Mouse (Mus musculus) 3134 (cell line): ENCODE measurements at regions not wholly inside any gene's neighbourhood (a gene's known extent, or its start where the extent isn't known, plus 50 kb on each side); places are given as distances from the start of the nearest gene placed in this dataset.

Experiments used
- DNase-seq: peaks from one replicate; pipeline ENCODE4 v3.0.0-alpha.2; 2011; ENCODE audit warnings: low spot score; ENCODE audit not compliant: insufficient read length; ENCODE audit errors: extremely low read depth

DNA sequence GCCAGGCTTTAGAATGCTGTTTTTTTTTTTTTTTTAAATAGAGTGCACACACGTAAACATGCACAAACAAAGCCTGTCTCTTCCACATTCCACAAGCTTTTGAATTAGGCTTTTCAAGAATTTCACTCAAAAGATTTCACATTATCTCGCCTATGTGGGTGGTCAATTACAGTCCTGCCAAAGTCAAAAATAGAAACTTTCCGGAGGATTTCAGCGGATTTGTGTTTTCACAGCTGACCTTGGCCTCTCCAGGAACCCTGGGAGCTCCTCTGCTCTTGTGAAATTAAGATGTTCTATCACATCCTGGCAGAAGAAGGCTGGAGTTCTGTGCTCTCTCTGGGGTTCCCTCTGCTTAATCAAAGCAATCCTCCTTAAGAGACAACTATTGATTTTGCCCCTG, 360.9 kb upstream of the Tenm4 start:
- DNase-seq, result no peak

GRCm38 (mm10) chr7:95814865-95815264, 356.2 kb upstream of the Tenm4 start:
- DNase-seq, result no peak

- no peak for DNase-seq
These were observed 347.5 kb upstream of the Tenm4 start for GRCm38 (mm10) chr7:95823539-95823938.

GRCm38 (mm10) chr7:95829889-95830288, 341.2 kb upstream of the Tenm4 start:
- no peak for DNase-seq

GRCm38 (mm10) chr7:95834236-95834919, 336.7 kb upstream of the Tenm4 start:
- no peak for DNase-seq

- no peak for DNase-seq
These were observed 330.6 kb upstream of the Tenm4 start for GRCm38 (mm10) chr7:95840476-95840875.

GRCm38 (mm10) chr7:95849874-95850273, 321.2 kb upstream of the Tenm4 start:
- no peak for DNase-seq

- DNase-seq, result peak; percentile 51
These were observed 318.4 kb upstream of the Tenm4 start for GRCm38 (mm10) chr7:95852630-95853029.

DNA sequence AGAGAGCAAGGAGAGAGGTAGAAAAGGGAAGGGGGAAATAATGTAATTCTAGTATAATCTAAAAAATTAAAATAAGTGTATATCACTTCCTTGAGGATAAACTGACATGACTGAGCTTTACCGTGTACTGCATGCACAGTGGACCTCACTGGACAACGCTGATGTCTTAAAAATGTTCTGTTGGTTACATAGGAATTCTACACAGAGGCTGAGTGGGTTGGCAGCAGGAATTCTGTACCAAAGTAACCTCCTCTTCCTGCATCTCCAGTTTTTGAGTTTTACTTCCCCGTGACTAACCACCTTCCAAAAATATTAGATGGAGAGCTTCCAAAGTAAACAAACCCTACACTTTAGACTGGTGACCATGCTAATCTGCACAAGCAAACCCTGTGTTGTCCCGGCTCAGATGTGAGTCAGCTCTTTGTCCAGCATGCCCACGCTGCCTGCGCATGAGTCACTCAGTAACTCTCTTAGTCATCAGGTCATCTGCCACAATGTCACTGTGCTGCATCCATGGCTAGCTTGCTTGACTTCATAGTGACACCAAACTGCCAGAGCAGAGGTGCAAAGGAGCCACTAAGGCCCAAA, 317.7 kb upstream of the Tenm4 start:
- peak; percentile 79 for DNase-seq

- DNase-seq, result no peak
These were observed 312.8 kb upstream of the Tenm4 start for GRCm38 (mm10) chr7:95858247-95858646.

- no peak for DNase-seq
These were observed 306.8 kb upstream of the Tenm4 start for GRCm38 (mm10) chr7:95864233-95864632.

DNA sequence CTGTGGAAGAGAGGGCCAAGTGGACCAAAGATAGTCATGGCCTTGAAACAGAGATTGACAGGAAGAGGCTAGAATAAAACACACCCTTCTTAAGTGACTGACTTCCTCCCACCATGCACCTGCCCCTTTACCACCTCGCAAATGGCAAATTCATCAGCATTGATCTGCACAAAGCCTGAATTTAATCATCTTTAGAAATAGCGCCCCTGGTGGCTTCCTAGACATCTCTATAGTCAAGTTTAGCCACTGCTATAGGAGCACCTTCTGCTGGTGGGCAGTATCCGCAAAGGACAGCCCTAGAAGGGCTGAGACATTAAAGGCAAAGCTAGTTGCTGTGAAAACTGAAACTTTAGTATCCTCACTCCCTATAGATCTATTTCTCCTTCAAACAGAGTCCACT, 305.8 kb upstream of the Tenm4 start:
- no peak for DNase-seq

DNA sequence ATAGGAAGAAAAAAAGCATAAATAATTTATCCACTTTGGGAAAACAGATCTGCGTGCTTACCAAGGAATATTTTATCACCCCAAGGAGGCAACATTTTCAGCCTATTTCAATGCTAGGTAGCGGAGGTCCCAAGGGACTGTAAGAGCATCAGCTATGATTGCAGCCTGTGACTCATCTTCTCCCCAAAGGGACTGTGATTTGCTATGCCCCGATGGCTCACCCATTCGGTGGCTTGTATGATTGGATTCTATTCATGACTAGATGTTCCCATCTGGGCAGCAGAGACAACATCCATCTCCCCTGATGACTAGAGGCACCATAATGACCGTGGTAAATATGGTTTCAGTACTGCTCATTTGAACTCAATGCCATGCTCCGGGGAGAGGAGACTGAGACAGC, 302.3 kb upstream of the Tenm4 start:
- peak; percentile 11 for DNase-seq

DNA sequence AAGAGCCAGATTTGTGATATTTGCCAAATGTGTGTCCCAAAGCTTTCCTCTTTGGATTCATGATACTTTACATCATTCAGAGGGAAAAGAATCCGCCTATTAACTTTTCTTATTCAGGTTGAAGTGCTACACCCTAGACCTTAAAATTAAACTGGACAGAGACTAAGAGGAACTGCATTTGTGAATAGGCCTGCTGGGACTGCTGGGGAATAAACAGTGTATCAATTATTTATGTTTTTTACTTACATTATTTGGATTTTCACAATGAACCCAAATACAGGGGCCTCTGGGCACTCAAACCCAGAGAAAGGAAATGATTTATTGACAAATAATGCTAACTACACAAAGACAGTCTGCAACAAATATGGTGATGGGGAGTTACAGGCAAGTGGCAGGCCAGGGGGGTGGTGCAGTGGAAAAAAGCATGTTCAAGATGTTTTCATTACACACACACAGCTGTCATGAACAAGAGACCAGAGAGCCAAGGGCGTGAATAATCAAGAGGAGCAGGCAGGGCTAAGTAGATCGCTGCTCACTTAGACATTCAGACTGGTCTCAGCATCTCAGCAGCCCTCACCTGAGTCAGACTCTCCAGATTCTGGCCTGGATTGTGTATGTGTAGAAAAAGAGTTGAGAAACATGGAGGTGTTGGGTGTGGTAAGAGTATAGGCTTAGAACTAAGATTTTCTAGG, 290.3 kb upstream of the Tenm4 start:
- no peak for DNase-seq

GRCm38 (mm10) chr7:95901524-95901923, 269.5 kb upstream of the Tenm4 start:
- no peak for DNase-seq

GRCm38 (mm10) chr7:95914406-95915080, 256.5 kb upstream of the Tenm4 start:
- peak; percentile 14 for DNase-seq

DNA sequence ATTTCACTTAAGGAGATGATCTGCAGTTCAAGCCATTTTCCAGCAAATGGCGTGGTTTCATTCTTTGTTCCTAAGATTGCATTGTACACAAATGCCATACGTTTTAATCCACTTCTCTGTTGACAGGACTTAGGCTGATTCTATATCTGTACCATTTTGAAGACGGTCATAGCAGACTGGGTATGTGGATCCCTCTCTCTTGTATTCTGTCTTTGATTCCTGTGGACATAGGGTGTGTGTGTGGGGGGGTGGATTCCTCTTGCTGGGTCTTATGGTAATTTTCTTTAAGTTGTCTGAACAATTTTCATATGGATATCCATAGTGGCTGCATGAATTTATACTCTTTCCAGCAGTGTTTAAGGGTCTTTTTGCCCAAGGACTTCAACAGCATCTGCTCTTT, 251.1 kb upstream of the Tenm4 start:
- no peak for DNase-seq

GRCm38 (mm10) chr7:95924805-95925204, 246.2 kb upstream of the Tenm4 start:
- no peak for DNase-seq

DNA sequence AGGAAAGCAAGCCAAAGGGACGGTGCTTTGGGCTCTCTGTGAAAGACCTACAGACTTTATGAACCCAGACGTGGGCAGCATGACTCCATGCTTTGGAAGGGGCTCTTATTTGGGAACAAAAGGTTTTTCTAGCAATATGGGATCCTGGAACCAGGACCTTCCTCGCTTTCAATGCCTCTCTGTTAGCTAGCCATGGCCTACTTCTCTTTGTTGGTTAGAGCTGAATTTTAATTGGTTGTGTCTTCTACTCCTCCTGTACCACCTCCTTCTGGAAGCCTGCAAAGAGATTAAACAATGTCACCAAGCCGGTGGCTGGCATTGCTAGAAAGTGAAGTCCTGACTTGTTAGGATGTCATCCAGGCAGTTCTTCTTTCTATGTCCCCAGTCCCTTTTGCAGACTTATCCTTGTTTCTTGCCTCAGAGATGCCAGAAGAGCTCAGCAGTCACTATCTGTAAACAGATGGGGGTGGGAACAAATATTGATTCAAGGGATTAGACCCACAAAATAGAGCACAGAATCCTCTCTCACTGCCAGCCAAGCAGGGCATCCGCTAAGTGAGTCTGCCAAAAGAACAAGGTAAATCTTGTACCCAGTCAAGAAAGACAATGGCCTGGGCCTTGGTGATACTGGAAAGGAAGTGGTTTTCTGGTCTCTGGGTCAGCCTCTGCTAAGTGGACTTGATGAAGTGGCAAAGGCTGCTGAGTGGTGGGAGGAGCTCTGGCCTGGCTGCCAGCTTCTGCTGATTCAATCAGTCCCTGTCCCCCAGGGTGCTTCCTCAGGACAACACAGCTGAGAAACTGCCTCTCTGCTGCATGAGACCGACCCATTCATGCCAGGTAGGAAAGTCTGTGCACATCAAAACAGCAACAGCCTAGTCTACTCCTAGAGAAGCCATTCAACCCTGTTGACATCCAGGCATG, 244.7 kb upstream of the Tenm4 start:
- no peak for DNase-seq

DNA sequence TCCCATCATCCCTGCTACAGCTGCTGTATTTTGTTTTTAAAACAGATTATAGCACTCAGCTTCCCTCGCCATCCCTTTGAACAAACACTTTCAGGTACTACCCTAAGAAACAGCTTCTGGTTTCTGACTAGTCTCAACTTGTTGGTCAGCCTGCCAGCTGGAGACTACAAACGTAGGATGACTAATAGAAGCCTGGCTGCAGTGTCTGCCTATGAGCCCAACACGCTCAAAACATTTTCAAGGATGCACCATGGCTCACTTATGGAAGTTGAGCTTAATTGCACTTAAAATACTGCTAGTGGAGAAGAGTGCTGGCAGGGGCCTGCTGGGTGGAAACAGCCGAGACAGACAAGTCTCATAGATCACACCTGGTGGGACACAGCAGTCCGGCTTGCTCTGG, 234.4 kb upstream of the Tenm4 start:
- no peak for DNase-seq
